31 mouse cellular contexts compared by ENCODE assay signal in the genomic region with DNA sequence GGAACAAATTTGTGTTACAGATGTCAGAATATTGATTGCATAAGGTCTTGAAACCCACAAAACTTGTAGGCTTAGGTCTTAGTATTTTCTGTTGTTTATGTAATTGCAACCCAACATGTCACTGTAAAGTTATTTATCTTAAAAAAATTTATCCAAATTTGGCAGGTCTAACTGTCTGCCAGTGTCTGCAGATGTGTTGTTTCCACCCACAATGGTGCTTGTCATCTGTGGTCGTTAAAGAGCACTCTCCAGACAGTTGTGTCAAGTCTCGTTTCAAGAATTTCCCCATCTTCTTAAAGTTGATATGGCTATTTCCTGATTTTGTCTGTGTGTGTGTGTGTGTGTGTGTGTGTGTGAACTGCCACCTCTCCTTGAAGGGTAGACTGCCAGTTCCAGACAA. TPM values are rescaled to one million over a fixed set of nuclear protein-coding genes. Genes with fewer than 3 reads are reported as not detected.
DNase-seq lines count a peak whose midpoint lies in the region; ATAC-seq and TF ChIP-seq lines count a peak whose summit lies in the region.
"Had no signal": no experiment of that assay in that cellular context is flagged by ENCODE, and none has a peak within 500 bp of the region (broad histone marks: within the 10 kb centered on the region; RNA-seq: fewer than 3 reads in every experiment).

No protein-coding gene starts in this region.

- H3K4me3 ChIP-seq in kidney, embryonic 16.5 days (ENCODE audit: low read length): no peak overlapping the region
- no peak overlapping the region for H3K4me3 ChIP-seq in kidney, embryonic 14.5 days (ENCODE audit: low read length)
- H3K4me3 ChIP-seq in lung, embryonic 16.5 days (ENCODE audit: low read length): no peak overlapping the region
- H3K4me3 ChIP-seq in lung, adult 2 months (replicated peaks; ENCODE audit: extremely low read depth, low read depth, low read length): no peak overlapping the region
- H3K4me3 ChIP-seq: erythroblast, embryonic 14.5 days; forebrain, embryonic 13.5 days; heart, embryonic 12.5 days; lung, embryonic 15.5 days; megakaryocyte, embryonic 14.5 days; midbrain, embryonic 12.5 days; myocyte; neural tube, embryonic 12.5 days had no signal

- no peaks in the 10 kb centered on the region for H3K9me3 ChIP-seq in kidney, embryonic 16.5 days (ENCODE audit: low read length)
- no peaks in the 10 kb centered on the region for H3K9me3 ChIP-seq in kidney, embryonic 14.5 days (ENCODE audit: control insufficient read depth, low read length)
- no peaks in the 10 kb centered on the region for H3K9me3 ChIP-seq in lung, embryonic 16.5 days (ENCODE audit: control insufficient read depth, low read length)
- H3K9me3 ChIP-seq: forebrain, embryonic 13.5 days; heart, embryonic 12.5 days; lung, embryonic 15.5 days; megakaryocyte, embryonic 14.5 days; midbrain, embryonic 12.5 days; neural tube, embryonic 12.5 days had no signal

- no peak overlapping the region for H3K9ac ChIP-seq in kidney, embryonic 16.5 days (replicated peaks; ENCODE audit: low read length)
- H3K9ac ChIP-seq in kidney, embryonic 14.5 days (ENCODE audit: low read depth, low read length): no peak overlapping the region
- no peak overlapping the region for H3K9ac ChIP-seq in lung, embryonic 16.5 days (ENCODE audit: low read length)
- H3K9ac ChIP-seq: forebrain, embryonic 13.5 days; heart, embryonic 12.5 days; hindbrain, embryonic 14.5 days; liver, embryonic 14.5 days; lung, embryonic 15.5 days; midbrain, embryonic 12.5 days; neural tube, embryonic 12.5 days had no signal

- 42% methylated on average over 2 of the region's 2 CpGs for WGBS in kidney, embryonic 16.5 days
- WGBS in kidney, embryonic 14.5 days: 55% methylated on average over 2 of the region's 2 CpGs
- WGBS in lung, embryonic 16.5 days: 26% methylated on average over 2 of the region's 2 CpGs
- 38% methylated on average over 2 of the region's 2 CpGs for WGBS in lung, adult 2 months

- no peak overlapping the region for H3K4me2 ChIP-seq in kidney, embryonic 16.5 days (replicated peaks; ENCODE audit: low read depth, low read length)
- no peak overlapping the region for H3K4me2 ChIP-seq in kidney, embryonic 14.5 days (replicated peaks; ENCODE audit: low read depth, low read length)
- H3K4me2 ChIP-seq in lung, embryonic 16.5 days (ENCODE audit: low read depth, low read length): no peak overlapping the region
- H3K4me2 ChIP-seq: forebrain, embryonic 13.5 days; heart, embryonic 12.5 days; hindbrain, embryonic 14.5 days; lung, embryonic 15.5 days; midbrain, embryonic 12.5 days; neural tube, embryonic 12.5 days had no signal

- DNase-seq in lung, adult 2 months: no peak
- DNase-seq in adipocyte (ENCODE audit: low spot score): peak; percentile 57
- no peak for DNase-seq in thymus, postnatal 4 days
- DNase-seq: adrenal gland, postnatal 25 days; cerebellum, adult 18-20 months; cerebellum, postnatal 10 days; gastrocnemius, postnatal 14 days; heart, adult 18-20 months; heart, postnatal 4 days; kidney, adult 9 months; layer of hippocampus, adult 9-11 months; liver; right cerebral cortex, adult 18-20 months; spleen, adult 18-20 months had no signal

- TF ChIP-seq POLR2A in lung, adult 2 months (IDR thresholded peaks at IDR 0.05; ENCODE audit: borderline replicate concordance, extremely low read depth, low read depth, low read length): no peak

- peaks cover 8% of the 10 kb centered on the region; the same call in 1 of the 2 replicates for H3K36me3 ChIP-seq in kidney, embryonic 16.5 days (ENCODE audit: insufficient read depth, low read length)
- H3K36me3 ChIP-seq in kidney, embryonic 14.5 days (ENCODE audit: control insufficient read depth, insufficient read depth, low read length): peaks cover 30% of the 10 kb centered on the region
- peaks cover 4% of the 10 kb centered on the region; the same call in 1 of the 2 replicates for H3K36me3 ChIP-seq in lung, embryonic 16.5 days (ENCODE audit: control insufficient read depth, insufficient read depth, low read length)

- no peak overlapping the region for H3K27ac ChIP-seq in kidney, embryonic 16.5 days (ENCODE audit: low read length)
- H3K27ac ChIP-seq in kidney, embryonic 14.5 days (ENCODE audit: low read depth, low read length): no peak overlapping the region
- no peak overlapping the region for H3K27ac ChIP-seq in lung, embryonic 16.5 days (ENCODE audit: low read length)
- H3K27ac ChIP-seq: forebrain, embryonic 13.5 days; hindbrain, embryonic 14.5 days; liver, embryonic 14.5 days; lung, embryonic 15.5 days; midbrain, embryonic 12.5 days; neural tube, embryonic 12.5 days had no signal

- H3K4me1 ChIP-seq in kidney, embryonic 16.5 days (ENCODE audit: insufficient read depth, low read length): peaks cover 7% of the 10 kb centered on the region
- H3K4me1 ChIP-seq in kidney, embryonic 14.5 days (ENCODE audit: control insufficient read depth, insufficient read depth, low read length): peaks cover 9% of the 10 kb centered on the region; the same call in 1 of the 2 replicates
- H3K4me1 ChIP-seq in lung, embryonic 16.5 days (replicated peaks; ENCODE audit: control insufficient read depth, insufficient read depth, low read length): peaks cover 7% of the 10 kb centered on the region
- H3K4me1 ChIP-seq in lung, adult 2 months (ENCODE audit: control insufficient read depth, insufficient read depth, low read length): peaks cover 2% of the 10 kb centered on the region; the same call in 1 of the 2 replicates
- H3K4me1 ChIP-seq: forebrain, embryonic 13.5 days; midbrain, embryonic 12.5 days; neural tube, embryonic 12.5 days had no signal

- H3K27me3 ChIP-seq in kidney, embryonic 16.5 days (ENCODE audit: insufficient read depth, low read length): no peaks in the 10 kb centered on the region
- H3K27me3 ChIP-seq in kidney, embryonic 14.5 days (ENCODE audit: control insufficient read depth, insufficient read depth, low read length): no peaks in the 10 kb centered on the region
- H3K27me3 ChIP-seq in lung, embryonic 16.5 days (ENCODE audit: control insufficient read depth, insufficient read depth, low read depth, low read length): no peaks in the 10 kb centered on the region
- H3K27me3 ChIP-seq: heart, embryonic 12.5 days; lung, embryonic 15.5 days; megakaryocyte, embryonic 14.5 days; midbrain, embryonic 12.5 days; neural tube, embryonic 12.5 days had no signal

- ATAC-seq in kidney, embryonic 16.5 days (ENCODE audit: low FRiP score, low TSS enrichment): peak; percentile 39; the same call in 1 of the 2 replicates
- ATAC-seq in kidney, embryonic 14.5 days (ENCODE audit: low FRiP score, low TSS enrichment): no peak
- ATAC-seq in lung, embryonic 16.5 days (ENCODE audit: low read depth): peak; percentile 65
- ATAC-seq in megakaryocyte progenitor cell, adult 5-6 weeks (replicated peaks; ENCODE audit: poor library complexity): peak; percentile 57
- ATAC-seq in inflammation-experienced regulatory T-cells, adult 6 months: no peak
- ATAC-seq: forebrain, embryonic 13.5 days had no signal

- no peak for TF ChIP-seq CTCF in lung, adult 2 months (IDR thresholded peaks at IDR 0.05; ENCODE audit: insufficient read depth, low read length)

RNA-seq across cellular contexts. Expression of gene Cdc7, which starts 21.5 kb away (rescaled TPM):
- polyA plus RNA-seq in kidney, embryonic 16.5 days (2015; fragmentation: Nextera tagmentation; extraction: Ambion mirVana): 44.8 and 47.4 TPM in 2 replicates
- polyA plus RNA-seq in kidney, embryonic 14.5 days (2014; fragmentation: Nextera tagmentation; extraction: Ambion mirVana): 30.2 and 48.6 TPM in 2 replicates
- polyA plus RNA-seq in lung, embryonic 16.5 days (2015; fragmentation: Nextera tagmentation; extraction: Ambion mirVana): 46.6 and 48.6 TPM in 2 replicates
- 1.6 and 1.9 TPM in 2 replicates for polyA plus RNA-seq in lung, adult 2 months (2012; rRNA removed)
- 31.6 and 38.2 TPM in 2 replicates for total RNA-seq in megakaryocyte progenitor cell, adult 5-6 weeks (2015)
- total RNA-seq in megakaryocyte progenitor cell, adult 5-6 weeks (2017): 30.9 and 42.9 TPM in 2 replicates
- polyA plus RNA-seq in inflammation-experienced regulatory T-cells, adult 6 months (2017; shearing (Covaris generic)): 10 to 100 TPM; 18.7 to 25.1 (median 22.2) TPM

RNA-seq across cellular contexts. Expression of gene Hfm1, which starts 59.5 kb away (rescaled TPM):
- 1.6 and 2.0 TPM in 2 replicates for polyA plus RNA-seq in kidney, embryonic 16.5 days (2015; fragmentation: Nextera tagmentation; extraction: Ambion mirVana)
- polyA plus RNA-seq in kidney, embryonic 14.5 days (2014; fragmentation: Nextera tagmentation; extraction: Ambion mirVana): 2.0 and 2.7 TPM in 2 replicates
- polyA plus RNA-seq in lung, embryonic 16.5 days (2015; fragmentation: Nextera tagmentation; extraction: Ambion mirVana): 0.30 and 0.59 TPM in 2 replicates
- polyA plus RNA-seq in lung, adult 2 months (2012; rRNA removed): not detected in 2 replicates
- total RNA-seq in megakaryocyte progenitor cell, adult 5-6 weeks (2015): not detected in 2 replicates
- 0.21 TPM in 1 of 2 replicates, not detected in the other for total RNA-seq in megakaryocyte progenitor cell, adult 5-6 weeks (2017)
- polyA plus RNA-seq in inflammation-experienced regulatory T-cells, adult 6 months (2017; shearing (Covaris generic)): not detected
- total RNA-seq: adrenal gland, postnatal 25 days; gastrocnemius, postnatal 14 days; heart, adult 18-20 months; MEL had no signal
- polyA plus RNA-seq: C2C12; erythroblast, embryonic 14.5 days; myocyte had no signal

Comparison
In these comparisons a context has a peak if more than half of its experiments do, and no peak if none do; other contexts are left out.
1. ATAC-seq: peak in kidney, embryonic 16.5 days (single experiment), lung, embryonic 16.5 days (single experiment) and megakaryocyte progenitor cell, adult 5-6 weeks (single experiment); none in kidney, embryonic 14.5 days (single experiment) and inflammation-experienced regulatory T-cells, adult 6 months (single experiment).